In genomic region chr17:28926380-28926779, GRCm38 (mm10) we compare ENCODE assay signal across 9 mouse cellular contexts. TPM values are rescaled to one million over a fixed set of nuclear protein-coding genes. Genes with fewer than 3 reads are reported as not detected.
DNase-seq lines count a peak whose midpoint lies in the region; ATAC-seq and TF ChIP-seq lines count a peak whose summit lies in the region.
"Had no signal": no experiment of that assay in that cellular context is flagged by ENCODE, and none has a peak within 500 bp of the region (broad histone marks: within the 10 kb centered on the region; RNA-seq: fewer than 3 reads in every experiment).

No protein-coding gene starts in this region.

- no peak overlapping the region for H3K4me3 ChIP-seq in kidney, embryonic 16.5 days (ENCODE audit: low read length)
- peak overlapping the region; percentile 35 for H3K4me3 ChIP-seq in cerebellum, adult 2 months (replicated peaks; ENCODE audit: insufficient read depth, low read depth, low read length)
- H3K4me3 ChIP-seq in limb, embryonic 10.5 days = no peak overlapping the region
- no peak overlapping the region for H3K4me3 ChIP-seq in neural tube, embryonic 11.5 days (ENCODE audit: low read depth, low read length)
- no peak overlapping the region for H3K4me3 ChIP-seq in testis, adult 2 months (ENCODE audit: control insufficient read depth, low read depth, low read length)
- H3K4me3 ChIP-seq: embryonic facial prominence, embryonic 15.5 days had no signal

- no peak for TF ChIP-seq POLR2A in cerebellum, adult 2 months (IDR thresholded peaks at IDR 0.05; ENCODE audit: borderline replicate concordance, insufficient read depth, low read length)
- TF ChIP-seq POLR2A in testis, adult 2 months (IDR thresholded peaks at IDR 0.05; ENCODE audit: control insufficient read depth, low read depth, low read length) = no peak

- H3K27ac ChIP-seq in kidney, embryonic 16.5 days (ENCODE audit: low read length) = no peak overlapping the region
- H3K27ac ChIP-seq in cerebellum, adult 2 months (ENCODE audit: insufficient read depth, low read length) = no peak overlapping the region
- peak overlapping the region; percentile 19; the same call in 1 of the 2 replicates for H3K27ac ChIP-seq in limb, embryonic 10.5 days
- no peak overlapping the region for H3K27ac ChIP-seq in neural tube, embryonic 11.5 days (ENCODE audit: low read depth, low read length)
- no peak overlapping the region for H3K27ac ChIP-seq in testis, adult 2 months (ENCODE audit: control insufficient read depth, insufficient read depth, low read depth, low read length)
- H3K27ac ChIP-seq: embryonic facial prominence, embryonic 15.5 days had no signal

- no peak for ATAC-seq in kidney, embryonic 16.5 days (ENCODE audit: low FRiP score, low TSS enrichment)
- ATAC-seq in neural tube, embryonic 11.5 days (ENCODE audit: insufficient read depth, low FRiP score, low TSS enrichment) = peak; percentile 38; the same call in 1 of the 2 replicates

- H3K27me3 ChIP-seq in kidney, embryonic 16.5 days (ENCODE audit: insufficient read depth, low read length) = no peaks in the 10 kb centered on the region
- H3K27me3 ChIP-seq in cerebellum, adult 2 months (ENCODE audit: control insufficient read depth, insufficient read depth, low read length) = no peaks in the 10 kb centered on the region
- H3K27me3 ChIP-seq in limb, embryonic 10.5 days (ENCODE audit: low read depth, poor library complexity, severe bottlenecking) = no peaks in the 10 kb centered on the region
- no peaks in the 10 kb centered on the region for H3K27me3 ChIP-seq in neural tube, embryonic 11.5 days (ENCODE audit: control insufficient read depth, insufficient read depth, low read length)
- H3K27me3 ChIP-seq in testis, adult 2 months (ENCODE audit: control insufficient read depth, insufficient read depth, low read length) = no peaks in the 10 kb centered on the region
- H3K27me3 ChIP-seq: embryonic facial prominence, embryonic 15.5 days had no signal

- H3K4me1 ChIP-seq in kidney, embryonic 16.5 days (ENCODE audit: insufficient read depth, low read length) = peaks cover 33% of the 10 kb centered on the region
- H3K4me1 ChIP-seq in cerebellum, adult 2 months (ENCODE audit: control insufficient read depth, insufficient read depth, low read length) = peaks cover 9% of the 10 kb centered on the region; the same call in 1 of the 2 replicates
- peaks cover 10% of the 10 kb centered on the region for H3K4me1 ChIP-seq in limb, embryonic 10.5 days
- H3K4me1 ChIP-seq in neural tube, embryonic 11.5 days (ENCODE audit: control insufficient read depth, insufficient read depth, low read length) = peaks cover 6% of the 10 kb centered on the region
- peaks cover 6% of the 10 kb centered on the region for H3K4me1 ChIP-seq in testis, adult 2 months (ENCODE audit: control insufficient read depth, insufficient read depth, low read length)

- WGBS in kidney, embryonic 16.5 days = 15% methylated on average over 13 of the region's 13 CpGs
- 5% methylated on average over 13 of the region's 13 CpGs for WGBS in cerebellum, adult 2 months
- WGBS in limb, embryonic 10.5 days = 21% methylated on average over 13 of the region's 13 CpGs
- WGBS in neural tube, embryonic 11.5 days = 23% methylated on average over 13 of the region's 13 CpGs

- TF ChIP-seq CTCF in cerebellum, adult 2 months (IDR thresholded peaks at IDR 0.05; ENCODE audit: borderline replicate concordance, insufficient read depth, low read depth, low read length) = peak; percentile 86
- TF ChIP-seq CTCF in testis, adult 2 months (IDR thresholded peaks at IDR 0.05; ENCODE audit: control insufficient read depth, insufficient read depth, insufficient replicate concordance, low read depth, low read length) = peak; percentile 74

- peak; percentile 86 for DNase-seq in kidney, adult 18-20 months
- DNase-seq in cerebellum, adult 2 months = peak; percentile 70 to 87
- peak; percentile 54 to 79 for DNase-seq in frontal cortex, postnatal 10 days (ENCODE audit: low spot score in 2 of 2)
- DNase-seq in induced T-regulatory cell, adult 2 months (ENCODE audit: low read depth) = peak; percentile 87
- DNase-seq in limb, embryonic 10.5 days (ENCODE audit: low spot score) = peak; percentile 86
- DNase-seq in neural tube, embryonic 11.5 days (ENCODE audit: low spot score) = peak; percentile 83

- H3K36me3 ChIP-seq in kidney, embryonic 16.5 days (ENCODE audit: insufficient read depth, low read length) = no peaks in the 10 kb centered on the region
- H3K36me3 ChIP-seq in limb, embryonic 10.5 days = no peaks in the 10 kb centered on the region
- H3K36me3 ChIP-seq in neural tube, embryonic 11.5 days (ENCODE audit: control insufficient read depth, insufficient read depth, low read length) = no peaks in the 10 kb centered on the region
- H3K36me3 ChIP-seq in testis, adult 2 months (ENCODE audit: control insufficient read depth, insufficient read depth, low read length) = no peaks in the 10 kb centered on the region
- H3K36me3 ChIP-seq: embryonic facial prominence, embryonic 15.5 days had no signal

- H3K4me2 ChIP-seq in kidney, embryonic 16.5 days (replicated peaks; ENCODE audit: low read depth, low read length) = no peak overlapping the region
- no peak overlapping the region for H3K4me2 ChIP-seq in neural tube, embryonic 11.5 days (ENCODE audit: low read depth)
- H3K4me2 ChIP-seq: embryonic facial prominence, embryonic 15.5 days had no signal

- H3K9me3 ChIP-seq in kidney, embryonic 16.5 days (ENCODE audit: low read length) = no peaks in the 10 kb centered on the region
- no peaks in the 10 kb centered on the region for H3K9me3 ChIP-seq in limb, embryonic 10.5 days (replicated peaks)
- H3K9me3 ChIP-seq in neural tube, embryonic 11.5 days (ENCODE audit: control insufficient read depth, low read length) = no peaks in the 10 kb centered on the region
- H3K9me3 ChIP-seq: embryonic facial prominence, embryonic 15.5 days had no signal

- no peak overlapping the region for H3K9ac ChIP-seq in kidney, embryonic 16.5 days (replicated peaks; ENCODE audit: low read length)
- no peak overlapping the region for H3K9ac ChIP-seq in neural tube, embryonic 11.5 days (ENCODE audit: low read length)
- H3K9ac ChIP-seq: embryonic facial prominence, embryonic 15.5 days had no signal

RNA-seq across cellular contexts. Expression of gene 4930539E08Rik, which starts 11.3 kb away (rescaled TPM):
- polyA plus RNA-seq in kidney, embryonic 16.5 days (2015; fragmentation: Nextera tagmentation; extraction: Ambion mirVana) = 0.17 and 0.63 TPM in 2 replicates
- polyA plus RNA-seq in cerebellum, adult 2 months (2012; rRNA removed) = 0.36 and 0.74 TPM in 2 replicates
- 0.05 and 0.10 TPM in 2 replicates for polyA plus RNA-seq in limb, embryonic 10.5 days (2016; fragmentation: Nextera tagmentation; extraction: Ambion mirVana)
- 0.15 and 0.23 TPM in 2 replicates for polyA plus RNA-seq in neural tube, embryonic 11.5 days (2014; fragmentation: Nextera tagmentation; extraction: Ambion mirVana)
- 4.7 and 4.9 TPM in 2 replicates for polyA plus RNA-seq in testis, adult 2 months (2012; rRNA removed)

RNA-seq across cellular contexts. Expression of gene Pxt1, which starts 17.3 kb away (rescaled TPM):
- polyA plus RNA-seq in kidney, embryonic 16.5 days (2015; fragmentation: Nextera tagmentation; extraction: Ambion mirVana) = 0.21 and 0.28 TPM in 2 replicates
- not detected in 2 replicates for polyA plus RNA-seq in cerebellum, adult 2 months (2012; rRNA removed)
- 0.24 and 0.45 TPM in 2 replicates for polyA plus RNA-seq in limb, embryonic 10.5 days (2016; fragmentation: Nextera tagmentation; extraction: Ambion mirVana)
- not detected in 2 replicates for polyA plus RNA-seq in neural tube, embryonic 11.5 days (2014; fragmentation: Nextera tagmentation; extraction: Ambion mirVana)
- 189 and 199 TPM in 2 replicates for polyA plus RNA-seq in testis, adult 2 months (2012; rRNA removed)

RNA-seq across cellular contexts. Expression of gene Kctd20, which starts 25.4 kb away (rescaled TPM):
- polyA plus RNA-seq in kidney, embryonic 16.5 days (2015; fragmentation: Nextera tagmentation; extraction: Ambion mirVana) = 89.5 and 92.1 TPM in 2 replicates
- polyA plus RNA-seq in cerebellum, adult 2 months (2012; rRNA removed) = 43.7 and 45.8 TPM in 2 replicates
- 121 and 129 TPM in 2 replicates for polyA plus RNA-seq in limb, embryonic 10.5 days (2016; fragmentation: Nextera tagmentation; extraction: Ambion mirVana)
- polyA plus RNA-seq in neural tube, embryonic 11.5 days (2014; fragmentation: Nextera tagmentation; extraction: Ambion mirVana) = 109 and 118 TPM in 2 replicates
- polyA plus RNA-seq in testis, adult 2 months (2012; rRNA removed) = 34.2 and 34.6 TPM in 2 replicates

Comparison
In these comparisons a context has a peak if more than half of its experiments do, and no peak if none do; other contexts are left out.
1. RNA of gene Pxt1, which starts 17.3 kb away (polyA plus RNA-seq): 189 to 199 TPM in testis, adult 2 months; 0.24 to 0.45 TPM in limb, embryonic 10.5 days, 0.21 to 0.28 TPM in kidney, embryonic 16.5 days, not detected in cerebellum, adult 2 months and not detected in neural tube, embryonic 11.5 days; every median in the first group is over 100 times any median in the second.
2. Peak in every context shown above with its lines, with median percentiles within 50 percentile points of each other: DNase-seq.